Mouse (Mus musculus) small intestine, adult 2 months (tissue): Measurements from ENCODE around the gene Lrrc1. TPM values are rescaled to one million over a fixed set of nuclear protein-coding genes. Genes with fewer than 3 reads are reported as not detected.

Experiments
- H3K27ac ChIP-seq: fragments of 200-500 bp; 2 replicates; pipeline ENCODE4 v1.5.1; 2012; ENCODE audit warnings: low read depth, low read length, control low read depth, inconsistent platforms; ENCODE audit not compliant: insufficient read depth
- H3K27me3 ChIP-seq: fragments of 200-500 bp; 2 replicates; pipeline ENCODE4 v1.6.1; 2012; ENCODE audit warnings: mild to moderate bottlenecking, moderate library complexity, low read length, inconsistent platforms; ENCODE audit not compliant: control insufficient read depth, insufficient read depth
- H3K36me3 ChIP-seq: fragments of 200-500 bp; 2 replicates; pipeline ENCODE4 v1.6.1; 2012; ENCODE audit warnings: mild to moderate bottlenecking, low read length, control low read depth, inconsistent platforms; ENCODE audit not compliant: control insufficient read depth, insufficient read depth
- H3K4me1 ChIP-seq: fragments of 200-500 bp; 2 replicates; pipeline ENCODE4 v1.6.1; 2012; ENCODE audit warnings: low read length, inconsistent platforms, mixed read lengths; ENCODE audit not compliant: control insufficient read depth, insufficient read depth, insufficient read length
- H3K4me3 ChIP-seq: fragments of 200-500 bp; 2 replicates; pipeline ENCODE4 v1.5.1; 2012; ENCODE audit warnings: low read depth, mild to moderate bottlenecking, control low read depth, inconsistent platforms, low read length, moderate library complexity
- CTCF ChIP-seq: fragments of 200-500 bp; IDR thresholded peaks from 2 replicates; pipeline ENCODE4 v1.5.1; 2012; ENCODE audit warnings: low read depth, mild to moderate bottlenecking, control low read depth, inconsistent platforms, low read length, moderate library complexity, mixed read lengths; ENCODE audit not compliant: insufficient replicate concordance, insufficient read length; ENCODE audit errors: extremely low read depth
- POLR2A ChIP-seq: fragments of 200-500 bp; IDR thresholded peaks from 2 replicates; pipeline ENCODE4 v1.6.1; 2012; ENCODE audit warnings: low read depth, mild to moderate bottlenecking, control low read depth, inconsistent platforms, low read length, moderate library complexity
- WGBS: fragments of 180-500 bp; shearing (Covaris S2); methylation state at CpG from one replicate; pipeline ENCODE4 v1.1.7; 2018; 5-methylcytosine and 5-hydroxymethylcytosine counted together
- polyA plus RNA-seq: library from polyadenylated mRNA; depleted of rRNA; stranded (reverse); fragments of >200 nt; gene quantifications from 2 replicates; pipeline ENCODE4 v1.2.3, GENCODE M21; 2012

Gene Lrrc1
- polyA plus RNA-seq, 1 experiment, result 112 TPM

DNA sequence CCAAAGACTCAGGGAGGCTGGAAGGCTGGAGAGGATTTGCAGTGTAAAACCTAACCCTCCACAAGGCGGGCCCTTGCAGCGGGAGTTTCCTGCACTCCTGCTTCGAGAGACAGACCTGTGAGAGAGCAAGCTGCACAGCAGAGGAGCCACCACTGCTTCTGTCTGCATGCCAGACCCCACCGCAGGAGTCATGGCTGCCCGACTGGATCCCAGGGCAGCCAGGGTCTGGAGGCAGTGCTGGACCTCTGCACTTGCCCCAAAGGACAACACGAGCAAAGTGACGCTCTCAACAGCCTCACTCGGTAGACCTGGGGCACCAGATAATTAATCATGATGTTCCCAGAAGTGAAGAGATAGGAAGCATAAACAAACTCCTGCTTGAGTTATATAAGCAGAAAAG, 72.1 kb downstream of the Lrrc1 start:
- H3K4me1 ChIP-seq, result no peaks in the 10 kb centered on the region; the same call in 1 of the 2 replicates
- H3K4me3 ChIP-seq, result no peak overlapping the region
- no peak overlapping the region for H3K27ac ChIP-seq
- peaks cover 9% of the 10 kb centered on the region for H3K36me3 ChIP-seq
- WGBS, result 73% methylated on average over 8 of the region's 8 CpGs
- TF ChIP-seq CTCF (no peak), POLR2A (no peak)
- no peaks in the 10 kb centered on the region for H3K27me3 ChIP-seq

DNA sequence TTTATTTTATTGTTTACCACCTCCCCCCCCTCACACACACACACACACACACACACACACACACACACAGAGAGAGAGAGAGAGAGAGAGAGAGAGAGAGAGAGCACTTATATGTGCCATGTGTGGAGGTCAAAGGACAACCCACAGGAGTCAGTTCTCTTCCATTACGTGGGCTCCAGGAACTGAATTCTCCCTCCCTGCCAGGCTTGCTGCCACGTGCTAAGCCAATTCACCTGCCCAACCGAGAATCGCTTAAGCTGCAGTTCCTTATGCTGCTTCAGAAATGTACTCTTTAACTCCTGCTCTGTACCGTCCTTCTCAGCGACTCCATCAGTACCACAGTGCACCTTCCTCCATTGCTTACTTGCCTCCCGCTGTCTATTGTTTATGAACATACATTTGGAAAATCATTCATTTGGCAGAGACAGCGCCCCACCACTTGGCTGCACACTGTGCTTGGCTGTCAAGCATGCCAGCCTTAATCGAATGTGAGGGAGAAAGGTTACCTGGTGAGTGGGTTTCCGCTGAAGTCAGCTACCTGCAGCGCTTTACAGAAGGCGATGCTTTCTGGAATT, 72.9 kb downstream of the Lrrc1 start:
- Histone ChIP-seq H3K36me3 (peaks cover 9% of the 10 kb centered on the region), H3K27ac (no peak overlapping the region), H3K4me3 (no peak overlapping the region), H3K4me1 (no peaks in the 10 kb centered on the region; the same call in 1 of the 2 replicates), H3K27me3 (no peaks in the 10 kb centered on the region)
- 75% methylated on average over 12 of the region's 12 CpGs for WGBS
- TF ChIP-seq CTCF (no peak), POLR2A (no peak)

DNA sequence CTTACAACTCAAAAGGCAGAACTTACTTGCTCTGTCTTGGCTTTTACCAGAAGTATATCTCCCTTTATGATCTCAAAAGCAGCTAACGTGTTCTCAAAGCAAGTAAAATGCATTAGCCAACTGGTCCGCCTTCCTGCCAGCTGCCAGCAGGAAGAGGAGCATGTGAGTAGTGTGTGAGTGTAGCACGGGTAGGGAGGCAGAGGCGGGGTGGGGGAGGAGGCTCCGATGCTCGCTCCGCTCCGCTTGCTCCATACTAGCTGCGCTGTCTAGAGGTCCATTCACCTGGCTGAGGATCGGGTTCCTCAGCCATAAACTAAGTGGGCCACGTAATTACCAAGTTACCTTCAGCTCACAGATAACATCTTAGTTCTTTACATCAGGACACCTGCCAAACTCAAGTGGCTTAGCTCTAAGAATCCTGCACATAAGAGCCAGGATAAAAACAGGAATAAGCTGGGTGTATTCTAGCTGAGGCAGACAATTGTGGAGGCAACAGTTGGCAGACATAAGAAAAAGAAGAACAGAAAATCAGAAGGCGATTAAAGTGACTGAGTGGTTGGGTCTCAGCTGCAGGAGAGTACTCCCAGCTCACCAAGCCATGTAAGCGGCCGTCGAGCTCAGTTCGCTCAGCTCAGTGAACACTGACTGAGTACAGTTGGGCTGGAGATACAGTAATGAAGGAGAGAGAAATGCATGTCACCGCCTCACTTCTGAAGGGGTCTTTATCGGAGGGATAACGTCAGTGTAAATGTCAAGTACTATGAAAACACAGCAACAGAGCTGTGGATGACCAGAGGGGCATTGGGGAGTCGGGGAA, 74.7 kb downstream of the Lrrc1 start:
- Histone ChIP-seq H3K4me1 (no peaks in the 10 kb centered on the region; the same call in 1 of the 2 replicates), H3K4me3 (no peak overlapping the region), H3K27me3 (no peaks in the 10 kb centered on the region), H3K27ac (no peak overlapping the region), H3K36me3 (peaks cover 11% of the 10 kb centered on the region)
- no peak for TF ChIP-seq POLR2A
- TF ChIP-seq CTCF, result no peak
- WGBS, result 76% methylated on average over 20 of the region's 20 CpGs

DNA sequence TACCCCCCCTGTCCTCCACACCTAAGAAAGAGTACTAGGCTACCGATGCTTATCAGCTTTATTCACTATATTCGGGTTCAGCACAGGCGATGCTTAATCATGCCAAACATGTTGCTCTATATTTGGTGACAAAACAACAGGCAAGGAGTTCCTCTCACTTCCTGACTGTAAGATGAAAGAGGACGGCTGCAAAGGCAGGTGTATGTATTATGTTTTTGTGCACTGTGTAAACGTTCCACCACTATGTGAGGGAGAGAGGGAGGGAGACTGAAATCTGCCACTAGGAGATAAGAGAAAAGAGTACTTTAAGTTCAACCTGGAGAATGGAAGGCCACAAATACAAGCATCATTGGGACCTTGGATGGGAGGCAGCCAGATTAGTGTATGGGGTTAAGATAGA, 77.7 kb downstream of the Lrrc1 start:
- Histone ChIP-seq H3K27ac (no peak overlapping the region), H3K4me1 (no peaks in the 10 kb centered on the region), H3K4me3 (no peak overlapping the region), H3K27me3 (no peaks in the 10 kb centered on the region), H3K36me3 (peaks cover 11% of the 10 kb centered on the region)
- TF ChIP-seq CTCF (no peak), POLR2A (no peak)
- whole genome bisulfite sequencing, result 53% methylated on average over 5 of the region's 5 CpGs

DNA sequence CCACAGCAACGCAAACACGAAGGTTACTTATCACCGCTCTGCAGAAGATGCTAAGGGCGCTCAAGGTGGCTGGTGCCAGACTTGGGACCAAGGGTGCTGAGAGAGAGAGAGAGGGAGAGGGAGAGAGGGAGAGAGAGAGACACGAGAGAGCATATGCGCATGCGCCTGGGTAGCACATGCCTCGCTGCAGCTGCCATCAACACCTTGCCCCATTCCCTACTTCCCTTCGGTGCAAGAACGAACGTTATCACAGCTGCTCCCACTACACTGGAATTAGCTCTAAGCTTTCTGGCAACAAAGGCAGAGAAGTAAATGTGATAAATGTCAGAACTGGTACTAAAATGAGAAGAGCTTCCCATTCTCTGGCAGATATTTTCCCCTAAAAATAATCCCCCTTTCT, 79.3 kb downstream of the Lrrc1 start:
- H3K27me3 ChIP-seq, result no peaks in the 10 kb centered on the region
- 88% methylated on average over 11 of the region's 11 CpGs for WGBS
- H3K27ac ChIP-seq, result no peak overlapping the region
- peaks cover 11% of the 10 kb centered on the region for H3K36me3 ChIP-seq
- no peaks in the 10 kb centered on the region for H3K4me1 ChIP-seq
- no peak for TF ChIP-seq CTCF
- H3K4me3 ChIP-seq, result no peak overlapping the region

DNA sequence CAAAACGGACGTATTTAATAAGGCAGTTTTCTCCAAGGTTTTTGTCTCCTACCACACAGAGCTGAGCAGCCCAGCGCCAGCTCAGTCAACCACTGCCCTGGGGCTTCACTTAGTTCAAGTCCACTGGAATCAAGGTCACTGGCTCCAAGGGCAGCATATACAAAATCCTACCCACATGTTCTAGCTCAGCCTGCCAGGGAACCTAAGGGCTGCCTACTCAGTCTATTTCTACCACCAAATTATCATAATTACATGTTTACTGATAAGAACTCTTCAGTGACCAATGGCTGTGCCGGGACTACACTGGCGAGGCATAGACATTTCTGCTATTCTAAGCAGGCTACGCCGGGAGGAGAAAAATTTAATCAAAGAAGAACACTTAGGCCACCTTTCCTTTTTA, 80.8 kb downstream of the Lrrc1 start:
- TF ChIP-seq POLR2A (no peak), CTCF (no peak)
- H3K27me3 ChIP-seq, result no peaks in the 10 kb centered on the region
- no peaks in the 10 kb centered on the region for H3K4me1 ChIP-seq
- no peak overlapping the region for H3K27ac ChIP-seq
- 90% methylated on average over 7 of the region's 7 CpGs for whole genome bisulfite sequencing
- H3K4me3 ChIP-seq, result no peak overlapping the region
- peaks cover 9% of the 10 kb centered on the region for H3K36me3 ChIP-seq

DNA sequence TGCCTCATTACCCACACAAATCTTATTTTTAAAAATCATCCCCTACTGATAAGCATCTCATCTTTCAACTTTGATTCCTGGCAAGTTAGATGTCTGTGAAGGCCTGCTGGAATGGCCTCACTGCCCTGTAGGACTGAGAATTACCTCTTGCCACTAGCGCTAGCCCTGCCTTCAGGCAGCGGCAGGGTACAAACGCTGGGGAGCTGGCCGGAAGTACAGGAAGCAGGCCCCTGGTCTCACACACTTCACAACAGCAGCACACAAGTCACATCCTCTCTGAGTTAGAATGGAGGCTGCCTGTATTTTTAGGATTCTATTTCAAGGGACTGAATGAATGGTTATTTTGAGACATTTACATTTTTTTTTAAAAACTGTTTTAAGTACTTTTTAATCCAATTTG, 81.5 kb downstream of the Lrrc1 start:
- no peak overlapping the region for H3K27ac ChIP-seq
- TF ChIP-seq POLR2A (no peak), CTCF (no peak)
- no peak overlapping the region for H3K4me3 ChIP-seq
- 68% methylated on average over 4 of the region's 4 CpGs for WGBS
- no peaks in the 10 kb centered on the region for H3K27me3 ChIP-seq
- H3K4me1 ChIP-seq, result no peaks in the 10 kb centered on the region
- peaks cover 5% of the 10 kb centered on the region for H3K36me3 ChIP-seq
